9 mouse cellular contexts compared by ENCODE assay signal in genomic region chr5:121215380-121216125, GRCm38 (mm10). TPM values are rescaled to one million over a fixed set of nuclear protein-coding genes. Genes with fewer than 3 reads are reported as not detected.
A peak's percentile ranks its signal among the peaks of the same experiment; 100 is the strongest.
DNase-seq lines count a peak whose midpoint lies in the region; ATAC-seq and TF ChIP-seq lines count a peak whose summit lies in the region.
"Had no signal": no experiment of that assay in that cellular context is flagged by ENCODE, and none has a peak within 500 bp of the region (broad histone marks: within the 10 kb centered on the region; RNA-seq: fewer than 3 reads in every experiment).

No protein-coding gene starts in this region.

- H3K9me3 ChIP-seq in forebrain, embryonic 11.5 days (ENCODE audit: control insufficient read depth, low read length): no peaks in the 10 kb centered on the region
- no peaks in the 10 kb centered on the region for H3K9me3 ChIP-seq in forebrain, embryonic 12.5 days
- no peaks in the 10 kb centered on the region for H3K9me3 ChIP-seq in ES-E14 (ENCODE audit: control insufficient read depth, insufficient read depth, low read depth, low read length)
- H3K9me3 ChIP-seq: midbrain, embryonic 12.5 days had no signal

- in situ Hi-C loops in ES-E14 (cut with MboI; ENCODE audit: low sequenced_read_pairs in 2 of 2, unreplicated experiment in 2 of 2): loop anchor here in 1 of 2 experiments (10.0 kb wide), 1 partner anchor 169 kb away; the partner anchor contains the start of gene Trafd1

- peak; percentile 95 for TF ChIP-seq CTCF in cerebellum, adult 2 months (IDR thresholded peaks at IDR 0.05; ENCODE audit: borderline replicate concordance, insufficient read depth, low read depth, low read length)
- peak; percentile 98; the same call in 1 of the 2 replicates for TF ChIP-seq CTCF in small intestine, adult 2 months (IDR thresholded peaks at IDR 0.05; ENCODE audit: extremely low read depth, insufficient read length, insufficient replicate concordance, low read depth, low read length)

- H3K9ac ChIP-seq in forebrain, embryonic 11.5 days (ENCODE audit: low read length): no peak overlapping the region
- H3K9ac ChIP-seq in forebrain, embryonic 12.5 days: no peak overlapping the region
- H3K9ac ChIP-seq in ES-E14 (ENCODE audit: insufficient read depth, low read depth, low read length, poor library complexity, severe bottlenecking): no peak overlapping the region
- H3K9ac ChIP-seq: midbrain, embryonic 12.5 days had no signal

- no peak overlapping the region for H3K4me3 ChIP-seq in forebrain, embryonic 11.5 days (ENCODE audit: low read depth, low read length)
- H3K4me3 ChIP-seq in forebrain, embryonic 12.5 days (replicated peaks): no peak overlapping the region
- H3K4me3 ChIP-seq in ES-E14 (ENCODE audit: insufficient read depth in 1 of 2, low read depth in 1 of 2, low read length in 2 of 2, poor library complexity in 1 of 2, severe bottlenecking in 1 of 2): no peak overlapping the region
- no peak overlapping the region for H3K4me3 ChIP-seq in cerebellum, adult 2 months (replicated peaks; ENCODE audit: insufficient read depth, low read depth, low read length)
- H3K4me3 ChIP-seq in small intestine, adult 2 months (ENCODE audit: low read depth, low read length): no peak overlapping the region
- H3K4me3 ChIP-seq: midbrain, embryonic 12.5 days had no signal

- DNase-seq in forebrain, embryonic 11.5 days (ENCODE audit: low spot score): peak; percentile 87
- no peak for DNase-seq in ES-E14 (ENCODE audit: low read depth, low spot score)
- DNase-seq in cerebellum, adult 2 months: peak; percentile 67 to 79
- peak; percentile 47 for DNase-seq in gastrocnemius, adult 8-10 months (ENCODE audit: low spot score in 2 of 2)
- peak; percentile 67 to 81 for DNase-seq in layer of hippocampus, postnatal 14 days (ENCODE audit: low spot score in 2 of 2)
- peak; percentile 54 for DNase-seq in lung, postnatal 25 days (ENCODE audit: low spot score)

- 48% methylated on average over 13 of the region's 13 CpGs for WGBS in forebrain, embryonic 11.5 days
- 50% methylated on average over 13 of the region's 13 CpGs for WGBS in forebrain, embryonic 12.5 days
- 51% methylated on average over 13 of the region's 13 CpGs for WGBS in cerebellum, adult 2 months
- WGBS in small intestine, adult 2 months: 49% methylated on average over 13 of the region's 13 CpGs

- no peak for TF ChIP-seq POLR2A in cerebellum, adult 2 months (IDR thresholded peaks at IDR 0.05; ENCODE audit: borderline replicate concordance, insufficient read depth, low read length)
- no peak for TF ChIP-seq POLR2A in small intestine, adult 2 months (IDR thresholded peaks at IDR 0.05; ENCODE audit: low read depth, low read length)

- H3K4me2 ChIP-seq in forebrain, embryonic 11.5 days (ENCODE audit: low read depth, low read length, severe bottlenecking): no peak overlapping the region
- H3K4me2 ChIP-seq in forebrain, embryonic 12.5 days: no peak overlapping the region
- H3K4me2 ChIP-seq: midbrain, embryonic 12.5 days had no signal

- ATAC-seq in forebrain, embryonic 11.5 days (replicated peaks; ENCODE audit: low FRiP score): no peak
- ATAC-seq in forebrain, embryonic 12.5 days (ENCODE audit: low FRiP score): no peak

- H3K4me1 ChIP-seq in forebrain, embryonic 11.5 days (replicated peaks; ENCODE audit: control insufficient read depth, insufficient read depth, low read length): no peaks in the 10 kb centered on the region; the same call in 1 of the 2 replicates
- no peaks in the 10 kb centered on the region for H3K4me1 ChIP-seq in forebrain, embryonic 12.5 days
- H3K4me1 ChIP-seq in ES-E14 (ENCODE audit: control insufficient read depth in 2 of 2, insufficient read depth in 2 of 2, low read length in 2 of 2, poor library complexity in 1 of 2): no peaks in the 10 kb centered on the region
- H3K4me1 ChIP-seq in cerebellum, adult 2 months (ENCODE audit: control insufficient read depth, insufficient read depth, low read length): no peaks in the 10 kb centered on the region; the same call in 1 of the 2 replicates
- peaks cover 3% of the 10 kb centered on the region; the same call in 1 of the 2 replicates for H3K4me1 ChIP-seq in small intestine, adult 2 months (ENCODE audit: control insufficient read depth, insufficient read depth, insufficient read length, low read length)
- H3K4me1 ChIP-seq: midbrain, embryonic 12.5 days had no signal

- no peaks in the 10 kb centered on the region for H3K27me3 ChIP-seq in forebrain, embryonic 11.5 days (ENCODE audit: control insufficient read depth, insufficient read depth, low read length)
- no peaks in the 10 kb centered on the region for H3K27me3 ChIP-seq in forebrain, embryonic 12.5 days
- H3K27me3 ChIP-seq in cerebellum, adult 2 months (ENCODE audit: control insufficient read depth, insufficient read depth, low read length): no peaks in the 10 kb centered on the region
- no peaks in the 10 kb centered on the region for H3K27me3 ChIP-seq in small intestine, adult 2 months (ENCODE audit: control insufficient read depth, insufficient read depth, low read length)
- H3K27me3 ChIP-seq: midbrain, embryonic 12.5 days had no signal

- H3K36me3 ChIP-seq in forebrain, embryonic 11.5 days (ENCODE audit: control insufficient read depth, insufficient read depth, low read length): peaks cover 14% of the 10 kb centered on the region
- peaks cover 24% of the 10 kb centered on the region for H3K36me3 ChIP-seq in forebrain, embryonic 12.5 days (replicated peaks)
- H3K36me3 ChIP-seq in ES-E14 (ENCODE audit: control insufficient read depth, insufficient read depth, low read length, poor library complexity, severe bottlenecking): peaks cover 16% of the 10 kb centered on the region
- peaks cover 21% of the 10 kb centered on the region for H3K36me3 ChIP-seq in small intestine, adult 2 months (ENCODE audit: control insufficient read depth, insufficient read depth, low read length)

- H3K27ac ChIP-seq in forebrain, embryonic 11.5 days (ENCODE audit: low read depth, low read length): no peak overlapping the region
- no peak overlapping the region for H3K27ac ChIP-seq in forebrain, embryonic 12.5 days
- H3K27ac ChIP-seq in ES-E14 (ENCODE audit: insufficient read depth, low read depth, low read length, poor library complexity, severe bottlenecking): no peak overlapping the region
- H3K27ac ChIP-seq in cerebellum, adult 2 months (ENCODE audit: insufficient read depth, low read length): no peak overlapping the region
- H3K27ac ChIP-seq in small intestine, adult 2 months (ENCODE audit: insufficient read depth, low read depth, low read length): no peak overlapping the region
- H3K27ac ChIP-seq: midbrain, embryonic 12.5 days had no signal

TF ChIP-seq in ES-E14, 5 proteins besides CTCF, POLR2A, EP300 and RAD21:
- TF ChIP-seq CHD2 (IDR thresholded peaks at IDR 0.05; ENCODE audit: low read depth, low read length): no peak
- TF ChIP-seq ZC3H11A (IDR thresholded peaks at IDR 0.05; ENCODE audit: borderline replicate concordance, low read depth, low read length): peak; percentile 40; the same call in 1 of the 2 replicates
- TF ChIP-seq ZNF384 (IDR thresholded peaks at IDR 0.05; ENCODE audit: low read depth, low read length): peak; percentile 25; the same call in 1 of the 2 replicates

RNA-seq across cellular contexts. Expression of gene Hectd4, which starts 4.5 kb away (rescaled TPM):
- 11.5 and 13.4 TPM in 2 replicates for polyA plus RNA-seq in forebrain, embryonic 11.5 days (2014; fragmentation: Nextera tagmentation; extraction: Ambion mirVana)
- polyA plus RNA-seq in forebrain, embryonic 12.5 days (2016; fragmentation: Nextera tagmentation; extraction: Ambion mirVana): 13.2 and 13.3 TPM in 2 replicates
- total RNA-seq in ES-E14 (2012; rRNA removed): 14.2 and 22.4 TPM in 2 replicates
- 81.2 and 86.4 TPM in 2 replicates for polyA plus RNA-seq in cerebellum, adult 2 months (2012; rRNA removed)
- 10 to 100 TPM; 12.3 to 16.7 (median 13.9) TPM for total RNA-seq in gastrocnemius, adult 8-10 months (2022)
- 100 to 1,000 TPM; 180 to 193 TPM for total RNA-seq in layer of hippocampus, postnatal 14 days (2021)
- polyA plus RNA-seq in small intestine, adult 2 months (2012; rRNA removed): 12.2 and 28.8 TPM in 2 replicates

RNA-seq across cellular contexts. Expression of gene Rpl6, which starts 11.3 kb away (rescaled TPM):
- 586 and 620 TPM in 2 replicates for polyA plus RNA-seq in forebrain, embryonic 11.5 days (2014; fragmentation: Nextera tagmentation; extraction: Ambion mirVana)
- 479 and 481 TPM in 2 replicates for polyA plus RNA-seq in forebrain, embryonic 12.5 days (2016; fragmentation: Nextera tagmentation; extraction: Ambion mirVana)
- total RNA-seq in ES-E14 (2012; rRNA removed): 1,876 and 2,169 TPM in 2 replicates
- polyA plus RNA-seq in cerebellum, adult 2 months (2012; rRNA removed): 363 and 400 TPM in 2 replicates
- 100 to 1,000 TPM; 405 to 594 (median 505) TPM for total RNA-seq in gastrocnemius, adult 8-10 months (2022)
- 100 to 1,000 TPM; 457 to 460 TPM for total RNA-seq in layer of hippocampus, postnatal 14 days (2021)
- polyA plus RNA-seq in small intestine, adult 2 months (2012; rRNA removed): 116 and 161 TPM in 2 replicates

RNA-seq across cellular contexts. Expression of gene Ptpn11, which starts 24.4 kb away (rescaled TPM):
- 27.4 and 28.6 TPM in 2 replicates for polyA plus RNA-seq in forebrain, embryonic 11.5 days (2014; fragmentation: Nextera tagmentation; extraction: Ambion mirVana)
- 26.3 and 26.4 TPM in 2 replicates for polyA plus RNA-seq in forebrain, embryonic 12.5 days (2016; fragmentation: Nextera tagmentation; extraction: Ambion mirVana)
- 26.3 and 40.2 TPM in 2 replicates for total RNA-seq in ES-E14 (2012; rRNA removed)
- polyA plus RNA-seq in cerebellum, adult 2 months (2012; rRNA removed): 89.0 and 91.8 TPM in 2 replicates
- total RNA-seq in gastrocnemius, adult 8-10 months (2022): 10 to 100 TPM; 60.1 to 89.9 (median 74.9) TPM
- total RNA-seq in layer of hippocampus, postnatal 14 days (2021): 10 to 100 TPM; 87.7 to 90.7 TPM
- 10.4 and 14.2 TPM in 2 replicates for polyA plus RNA-seq in small intestine, adult 2 months (2012; rRNA removed)
